Mouse (Mus musculus): ENCODE measurements around the gene Polr2e.

The Polr2e gene

DNA sequence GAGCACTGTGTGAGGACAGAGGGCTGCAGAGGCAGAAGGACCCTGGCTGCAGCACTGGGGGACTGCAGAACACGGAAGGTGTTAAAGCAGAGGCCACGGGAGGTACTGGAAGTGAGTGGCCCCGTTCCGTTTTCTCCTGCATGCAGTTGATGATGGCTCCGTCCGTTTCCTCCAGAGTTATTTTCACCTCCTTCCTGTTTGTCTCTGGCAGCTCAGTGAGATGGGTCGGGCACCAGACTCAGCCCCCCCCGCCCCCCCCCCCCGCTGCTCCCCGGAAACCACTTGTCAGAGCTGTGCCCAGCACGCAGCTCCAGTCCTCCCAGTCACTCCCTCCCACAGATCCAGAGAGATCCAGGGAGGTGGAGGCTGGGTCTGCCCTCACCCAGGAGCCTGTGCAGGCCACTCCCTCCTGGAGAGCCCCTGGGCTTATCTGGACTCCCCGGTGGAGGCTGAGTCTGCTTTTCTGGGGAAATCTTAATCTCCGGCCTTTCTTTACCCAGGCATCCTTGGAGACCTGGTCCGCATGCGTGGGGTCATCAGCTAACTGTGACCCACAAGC, 20.8 kb downstream of the Polr2e start:
- DNase-seq (ENCODE audit: extremely low read depth, low read depth, low spot score) = no peak

DNA sequence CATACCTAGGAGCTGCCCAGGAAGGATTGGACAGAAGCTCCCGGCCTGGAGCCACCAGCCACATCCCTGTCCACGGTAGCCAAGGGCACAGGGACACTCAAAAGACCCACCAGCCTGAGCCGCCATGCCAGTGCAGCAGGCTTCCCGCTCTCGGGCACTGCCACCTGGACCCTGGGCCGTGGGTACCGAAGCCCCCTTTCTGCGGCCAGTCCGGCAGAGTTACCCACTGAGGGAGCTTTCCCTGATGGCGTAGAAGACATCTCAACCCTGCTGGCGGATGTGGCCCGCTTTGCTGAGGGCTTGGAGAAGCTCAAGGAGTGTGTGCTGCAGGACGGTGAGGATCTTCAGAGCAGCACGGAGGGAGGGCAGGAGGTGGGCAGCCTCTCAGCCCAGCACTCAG, 21.8 kb downstream of the Polr2e start:
- DNase-seq (ENCODE audit: extremely low read depth, low read depth, low spot score) = no peak

DNA sequence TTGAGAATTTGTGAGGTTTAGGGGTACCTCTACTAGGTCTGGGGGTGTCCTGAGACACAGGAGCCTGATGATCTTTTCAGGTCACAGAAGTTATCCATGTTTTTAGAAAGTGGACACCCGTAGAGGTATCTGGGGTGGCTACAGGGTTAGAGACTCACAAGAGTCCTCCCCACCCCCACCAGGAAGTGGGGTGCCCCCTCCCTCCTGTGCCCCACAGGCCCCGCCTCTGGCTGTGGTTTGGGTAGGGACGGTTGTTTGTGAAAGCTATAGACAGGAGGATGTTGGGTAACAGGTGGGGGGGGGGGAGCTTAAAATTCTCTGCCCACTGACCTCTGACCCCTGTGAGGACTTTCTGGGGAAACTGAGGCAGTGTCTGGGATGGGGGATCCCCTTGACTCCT, 22.2 kb downstream of the Polr2e start:
- no peak for DNase-seq (ENCODE audit: extremely low read depth, low read depth, low spot score)

DNA sequence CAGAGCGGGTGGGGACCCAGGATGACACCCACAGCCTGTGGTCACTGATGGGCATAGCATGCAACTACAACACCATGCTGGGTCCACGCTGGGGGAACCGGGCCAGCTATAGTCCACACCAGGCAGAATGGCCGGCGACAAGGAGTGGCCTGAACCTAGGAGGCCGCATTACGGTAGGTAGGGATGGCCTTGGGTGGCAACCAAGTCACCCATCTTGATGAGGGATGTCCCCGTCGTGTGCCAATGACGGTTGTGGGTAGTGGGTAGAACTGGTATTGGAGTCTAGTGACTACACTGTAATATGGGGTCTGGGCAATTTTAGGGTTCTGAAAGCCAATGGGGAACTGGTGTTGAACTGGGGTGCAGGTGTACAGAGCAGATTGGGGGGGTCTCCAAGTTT, 22.7 kb downstream of the Polr2e start:
- no peak for DNase-seq (ENCODE audit: extremely low read depth, low read depth, low spot score)

DNA sequence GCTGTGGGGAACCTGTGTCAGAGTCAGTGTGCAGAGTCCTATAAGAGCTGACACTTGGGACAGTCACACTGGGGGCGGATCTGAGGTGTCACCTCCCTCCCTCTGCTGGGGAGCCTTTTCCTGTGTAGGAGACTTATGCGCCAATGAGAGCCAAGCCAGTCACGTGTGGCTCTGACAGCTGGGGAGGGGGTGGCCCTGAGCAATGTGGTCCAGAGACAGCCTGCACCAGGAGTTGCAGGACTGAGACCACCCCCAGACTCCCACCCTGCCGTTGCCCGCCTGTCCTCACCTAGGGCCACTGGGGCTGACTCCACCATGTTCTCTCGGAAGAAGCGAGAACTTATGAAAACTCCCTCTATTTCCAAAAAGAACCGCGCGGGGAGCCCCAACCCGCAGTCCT, 23.1 kb downstream of the Polr2e start, which contains the start of gene Arhgap45:
Arhgap45 (plus strand) TSS at position 143 of the 400 bp plus-strand sequence.
- DNase-seq (ENCODE audit: extremely low read depth, low read depth, low spot score) = no peak

DNA sequence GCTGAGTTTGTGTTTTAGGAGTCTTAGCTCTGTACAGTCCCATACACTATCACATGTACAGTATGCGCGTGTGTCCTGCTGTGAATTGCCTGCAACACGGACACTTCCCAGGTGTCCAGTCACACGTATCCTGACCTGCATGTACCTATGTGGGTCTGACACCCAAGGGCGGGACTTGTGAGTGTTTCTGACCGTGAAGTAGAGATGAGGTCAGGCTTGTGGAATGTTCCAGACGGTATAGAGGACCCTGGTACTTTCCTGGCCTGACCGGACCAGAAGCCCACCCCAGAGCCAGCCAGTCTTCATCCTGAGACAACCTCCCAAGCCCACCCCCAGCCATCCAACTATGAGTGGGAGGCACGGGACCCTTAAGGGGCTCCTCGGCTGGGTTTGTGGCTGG, 24.0 kb downstream of the Polr2e start:
- no peak for DNase-seq (ENCODE audit: extremely low read depth, low read depth, low spot score)

DNA sequence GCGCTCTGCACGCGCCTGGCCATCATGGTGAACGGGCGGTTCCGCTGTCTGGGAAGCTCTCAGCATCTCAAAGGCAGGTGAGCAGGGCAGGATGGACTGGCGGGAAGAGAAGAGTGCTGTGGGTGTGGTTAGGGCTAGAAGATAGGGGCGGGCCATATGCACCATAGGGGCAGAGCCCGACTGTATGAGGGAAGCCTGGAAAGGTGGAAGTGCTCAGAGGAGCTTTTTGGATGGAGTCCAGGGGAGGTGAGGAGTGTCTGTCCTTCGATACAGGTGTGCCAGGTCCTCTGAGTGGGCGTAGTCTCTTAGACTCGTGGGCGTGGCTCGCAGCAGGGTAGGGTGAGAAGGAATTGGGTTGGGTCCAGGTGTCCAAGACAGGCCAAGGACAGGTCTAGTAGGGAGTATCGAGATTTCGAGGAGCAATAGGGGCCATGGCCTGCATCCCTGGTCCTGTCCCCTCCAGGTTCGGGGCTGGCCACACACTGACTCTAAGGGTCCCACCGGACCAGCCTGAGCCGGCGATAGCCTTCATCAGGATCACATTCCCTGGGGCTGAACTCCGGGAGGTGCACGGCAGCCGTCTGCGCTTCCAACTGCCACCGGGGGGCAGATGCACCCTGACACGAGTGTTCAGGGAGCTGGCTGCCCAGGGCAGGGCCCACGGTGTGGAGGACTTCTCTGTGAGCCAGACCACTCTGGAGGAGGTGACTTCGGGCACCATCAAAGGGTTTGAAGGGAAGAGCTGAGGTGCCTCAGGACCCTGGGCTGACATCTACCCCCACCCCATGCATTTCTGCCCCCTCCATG, 24.9 kb downstream of the Polr2e start:
- DNase-seq (ENCODE audit: extremely low read depth, low read depth, low spot score) = no peak

DNA sequence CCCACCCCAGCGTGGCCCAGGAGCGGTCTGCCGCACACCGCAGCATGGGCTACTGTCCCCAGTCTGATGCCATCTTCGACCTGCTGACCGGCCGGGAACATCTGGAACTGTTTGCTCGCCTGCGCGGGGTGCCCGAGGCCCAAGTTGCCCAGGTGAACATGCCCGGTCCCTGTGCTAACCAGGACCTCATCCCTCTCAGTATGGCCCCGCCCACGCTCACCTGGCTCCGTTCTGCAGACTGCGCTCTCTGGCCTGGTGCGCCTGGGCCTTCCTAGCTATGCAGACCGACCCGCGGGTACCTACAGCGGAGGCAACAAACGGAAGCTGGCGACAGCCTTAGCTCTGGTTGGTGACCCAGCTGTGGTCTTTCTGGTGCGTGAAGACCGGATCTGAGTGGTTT, 26.0 kb downstream of the Polr2e start:
- DNase-seq (ENCODE audit: extremely low read depth, low read depth, low spot score) = no peak

DNA sequence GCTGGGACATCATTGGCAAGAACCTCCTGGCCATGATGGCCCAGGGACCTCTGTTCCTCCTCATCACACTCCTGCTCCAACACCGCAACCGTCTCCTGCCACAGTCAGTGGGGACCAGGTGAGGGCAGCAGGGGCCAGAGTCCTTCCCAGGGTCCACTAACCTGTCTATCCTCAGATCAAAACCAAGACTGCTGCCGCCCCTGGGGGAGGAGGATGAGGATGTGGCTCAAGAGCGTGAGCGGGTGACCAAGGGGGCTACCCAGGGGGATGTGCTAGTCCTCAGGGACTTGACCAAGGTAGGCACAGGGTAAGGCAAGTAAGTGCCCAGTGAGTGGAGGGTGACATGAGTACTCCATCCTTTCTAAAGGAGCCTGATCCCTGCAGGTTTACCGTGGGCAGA, 27.9 kb downstream of the Polr2e start:
- no peak for DNase-seq (ENCODE audit: extremely low read depth, low read depth, low spot score)

DNA sequence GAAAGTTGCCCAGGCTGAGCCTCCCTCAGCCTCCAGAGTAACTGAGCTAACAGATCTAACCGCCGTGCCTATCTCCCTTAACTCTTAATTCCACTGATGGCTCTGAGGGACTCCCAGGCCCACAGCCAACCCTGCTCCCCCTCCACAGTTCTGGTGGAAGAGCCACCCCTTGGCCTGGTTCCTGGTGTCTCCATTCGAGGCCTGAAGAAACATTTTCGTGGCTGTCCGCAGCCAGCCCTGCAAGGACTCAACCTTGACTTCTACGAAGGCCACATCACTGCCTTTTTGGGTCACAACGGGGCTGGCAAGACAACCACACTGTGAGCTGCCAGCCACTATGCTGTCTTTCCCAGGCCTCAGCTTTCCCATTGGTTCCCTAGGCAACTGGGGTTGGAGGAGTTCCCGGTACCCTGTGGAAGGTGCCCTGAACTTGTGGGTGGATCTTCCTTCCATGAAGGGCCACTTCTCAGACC, 35.3 kb downstream of the Polr2e start:
- DNase-seq (ENCODE audit: extremely low read depth, low read depth, low spot score) = no peak

DNA sequence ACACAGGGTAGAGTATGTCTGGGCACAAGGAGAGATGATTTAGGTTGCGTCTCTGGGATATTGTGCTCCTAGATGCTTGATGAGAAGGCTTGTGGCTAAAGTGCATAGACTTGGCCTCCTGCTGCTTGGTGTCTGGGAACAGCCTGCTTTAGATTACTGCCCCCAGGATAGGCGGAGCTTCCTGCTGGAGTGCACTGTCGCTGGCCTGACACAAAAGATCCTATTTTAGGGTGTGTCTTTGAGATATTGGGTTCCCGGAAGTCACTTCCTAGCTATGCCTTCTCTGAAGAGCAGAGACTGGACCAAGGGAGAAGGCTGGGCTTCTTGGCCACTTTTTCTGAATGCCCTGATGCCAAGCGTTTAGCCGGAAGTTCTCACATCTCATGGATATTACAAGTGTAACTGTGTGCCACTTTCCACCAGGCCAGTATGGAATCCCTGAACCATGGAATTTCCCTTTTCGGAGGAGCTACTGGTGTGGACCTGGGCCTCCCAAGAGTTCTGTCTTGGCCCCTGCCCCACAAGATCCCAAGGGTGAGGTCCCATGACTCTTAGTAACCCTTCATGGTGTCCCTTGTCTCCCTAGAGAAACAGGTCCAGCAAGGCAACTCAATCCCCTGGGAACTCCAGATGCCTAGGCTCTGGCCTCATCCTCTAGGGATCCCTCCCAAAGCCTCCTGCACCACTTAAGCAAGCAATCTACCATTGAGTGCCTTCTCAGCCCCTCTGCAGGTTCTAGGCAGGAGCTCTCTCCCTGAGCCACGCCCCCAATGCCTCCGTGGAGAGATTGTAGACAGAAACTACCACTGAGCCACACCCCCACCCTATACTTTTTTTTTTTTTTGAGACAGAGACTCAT, 36.0 kb downstream of the Polr2e start:
- DNase-seq (ENCODE audit: extremely low read depth, low read depth, low spot score) = no peak

DNA sequence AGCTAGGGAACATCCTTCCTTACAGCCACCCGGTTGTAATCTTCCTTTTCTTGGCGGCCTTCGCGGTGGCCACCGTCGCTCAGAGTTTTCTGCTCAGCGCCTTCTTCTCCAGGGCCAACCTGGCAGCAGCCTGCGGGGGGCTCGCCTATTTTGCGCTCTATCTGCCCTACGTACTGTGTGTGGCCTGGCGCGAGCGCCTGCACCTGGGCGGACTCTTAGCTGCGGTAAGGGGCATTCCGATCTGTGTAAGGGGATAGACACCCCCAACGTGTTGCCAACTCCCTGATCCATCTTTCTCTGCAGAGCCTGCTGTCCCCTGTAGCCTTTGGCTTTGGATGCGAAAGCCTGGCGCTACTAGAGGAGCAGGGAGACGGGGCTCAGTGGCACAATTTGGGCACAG, 36.8 kb downstream of the Polr2e start:
- DNase-seq (ENCODE audit: extremely low read depth, low read depth, low spot score) = no peak

DNA sequence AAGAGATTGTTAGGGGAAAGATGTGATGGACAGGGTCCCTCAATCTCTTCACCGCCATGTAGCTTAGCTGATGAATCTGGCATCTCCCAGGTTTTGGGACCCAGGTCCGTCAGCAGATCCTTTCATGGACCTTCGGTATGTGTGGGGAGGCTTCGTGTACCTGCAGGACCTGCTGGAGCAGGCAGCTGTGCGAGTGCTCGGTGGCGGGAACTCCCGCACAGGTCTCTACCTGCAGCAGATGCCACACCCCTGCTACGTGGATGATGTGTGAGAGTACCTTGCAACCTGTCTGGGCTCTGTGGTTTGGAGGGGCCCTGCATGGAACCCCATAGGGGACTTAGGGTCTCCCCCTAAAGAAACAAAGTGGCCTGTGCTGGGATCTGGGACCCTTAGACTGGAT, 37.6 kb downstream of the Polr2e start:
- DNase-seq (ENCODE audit: extremely low read depth, low read depth, low spot score) = no peak

DNA sequence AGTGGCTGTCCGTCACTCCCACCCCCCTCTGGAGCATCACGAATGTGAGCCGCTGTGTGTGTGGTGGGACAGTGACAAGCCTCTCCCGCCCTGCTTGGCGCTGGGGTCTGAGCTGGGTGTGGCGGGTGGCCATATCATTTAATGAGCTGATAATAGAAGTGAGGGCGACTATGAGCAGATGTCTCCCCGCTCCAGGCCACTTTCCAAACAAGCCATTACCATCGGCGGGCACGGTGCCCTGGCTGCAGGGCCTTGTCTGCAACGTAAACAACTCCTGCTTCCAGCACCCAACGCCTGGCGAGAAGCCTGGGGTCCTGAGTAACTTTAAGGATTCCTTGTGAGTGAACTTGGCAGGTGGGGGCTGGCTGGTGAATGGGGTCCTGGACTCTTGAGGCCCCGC, 41.8 kb downstream of the Polr2e start:
- DNase-seq (ENCODE audit: extremely low read depth, low read depth, low spot score) = no peak

DNA sequence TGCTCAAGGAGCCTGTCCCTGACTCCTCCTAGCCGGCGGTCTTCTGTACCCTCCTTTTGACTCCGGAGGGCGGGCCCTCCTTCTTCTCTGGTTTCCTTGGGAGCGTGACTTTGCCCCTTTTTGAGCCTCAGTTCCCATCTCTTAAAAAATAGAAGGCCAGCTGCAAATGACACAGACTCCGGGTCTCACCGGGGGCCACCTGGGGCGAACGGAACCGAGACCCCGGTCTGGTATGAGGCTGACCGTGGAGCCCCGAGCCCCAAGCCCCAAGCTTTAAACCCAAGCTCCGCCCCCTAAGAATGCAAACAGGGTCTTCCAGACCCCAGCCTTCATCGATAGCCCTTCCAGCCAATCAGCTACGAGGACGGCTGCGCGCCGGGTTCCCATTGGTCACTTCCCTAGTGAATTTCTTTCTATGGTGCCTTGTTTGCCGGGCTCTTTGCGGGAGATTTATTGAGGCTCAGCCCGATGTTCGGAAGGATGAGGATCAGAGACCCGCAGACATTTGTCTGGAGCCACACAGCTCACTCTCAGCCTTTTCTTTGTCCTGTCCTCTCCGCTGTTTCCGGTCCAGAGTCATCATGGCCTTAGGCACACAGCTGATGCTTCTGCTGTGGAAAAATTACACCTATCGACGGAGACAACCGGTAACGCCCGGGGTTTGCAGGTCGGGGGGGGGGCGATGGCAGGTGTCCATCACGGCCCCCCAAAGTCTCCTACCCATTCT, 42.4 kb downstream of the Polr2e start:
- no peak for DNase-seq (ENCODE audit: extremely low read depth, low read depth, low spot score)

DNA sequence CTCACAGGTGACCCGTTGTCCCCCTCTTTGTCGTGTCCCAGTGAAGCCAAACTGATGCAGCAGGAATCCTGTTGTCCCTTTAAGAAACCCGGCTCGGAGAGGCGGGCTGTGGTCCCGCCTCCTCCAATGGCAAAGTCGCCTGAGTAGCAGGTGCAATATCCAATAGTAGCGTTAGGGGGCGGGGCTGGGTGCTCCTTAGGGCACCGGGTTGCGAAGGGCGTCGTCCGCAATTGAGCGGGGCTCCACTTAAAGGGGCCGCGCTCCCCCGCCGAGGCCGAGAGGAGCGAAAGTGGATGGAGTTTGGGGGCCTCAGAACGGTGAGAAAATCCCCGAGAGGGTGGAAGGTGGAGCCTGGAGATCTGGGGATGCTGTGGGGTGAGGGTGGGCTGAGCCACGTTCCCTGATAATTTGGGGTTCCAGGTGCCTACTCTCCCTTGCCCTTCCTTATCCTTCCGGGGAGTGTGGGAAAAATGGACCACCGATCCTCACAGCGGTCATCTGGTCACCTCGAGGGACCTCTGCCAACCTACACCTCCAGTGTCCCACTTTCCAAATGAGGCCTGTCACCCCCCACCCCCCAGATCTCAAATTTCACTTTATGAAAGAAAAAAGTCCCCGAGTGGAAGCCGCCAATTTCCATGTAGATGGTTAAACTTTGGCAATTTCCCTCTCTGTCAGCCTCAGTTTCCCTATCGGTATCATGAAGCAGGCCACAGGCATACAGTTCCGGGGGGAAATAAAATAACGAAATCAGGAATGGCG, 43.1 kb downstream of the Polr2e start, which contains the start of gene Abca7:
Abca7 (plus strand) TSS at position 223 of the 762 bp plus-strand sequence.
- DNase-seq (ENCODE audit: extremely low read depth, low read depth, low spot score) = no peak

DNA sequence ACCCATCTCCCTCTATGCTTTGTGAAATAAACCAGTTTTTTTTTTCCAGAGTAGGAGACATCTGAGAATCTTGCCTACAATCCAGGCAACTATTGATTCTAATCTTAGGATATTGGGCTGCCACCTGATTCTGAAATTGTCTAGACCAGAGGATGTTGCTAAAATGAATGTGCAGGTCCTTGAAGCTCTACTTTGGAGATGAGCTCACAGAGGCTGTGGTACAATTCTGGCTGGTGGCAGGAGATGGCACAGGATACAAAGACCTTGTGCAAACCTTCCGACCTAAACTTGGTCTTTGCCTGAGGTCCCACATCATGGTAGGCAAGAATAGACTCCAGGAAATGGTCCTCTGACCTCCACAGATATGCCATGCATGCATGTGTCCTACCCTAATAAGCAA, 44.0 kb downstream of the Polr2e start:
- no peak for DNase-seq (ENCODE audit: extremely low read depth, low read depth, low spot score)

DNA sequence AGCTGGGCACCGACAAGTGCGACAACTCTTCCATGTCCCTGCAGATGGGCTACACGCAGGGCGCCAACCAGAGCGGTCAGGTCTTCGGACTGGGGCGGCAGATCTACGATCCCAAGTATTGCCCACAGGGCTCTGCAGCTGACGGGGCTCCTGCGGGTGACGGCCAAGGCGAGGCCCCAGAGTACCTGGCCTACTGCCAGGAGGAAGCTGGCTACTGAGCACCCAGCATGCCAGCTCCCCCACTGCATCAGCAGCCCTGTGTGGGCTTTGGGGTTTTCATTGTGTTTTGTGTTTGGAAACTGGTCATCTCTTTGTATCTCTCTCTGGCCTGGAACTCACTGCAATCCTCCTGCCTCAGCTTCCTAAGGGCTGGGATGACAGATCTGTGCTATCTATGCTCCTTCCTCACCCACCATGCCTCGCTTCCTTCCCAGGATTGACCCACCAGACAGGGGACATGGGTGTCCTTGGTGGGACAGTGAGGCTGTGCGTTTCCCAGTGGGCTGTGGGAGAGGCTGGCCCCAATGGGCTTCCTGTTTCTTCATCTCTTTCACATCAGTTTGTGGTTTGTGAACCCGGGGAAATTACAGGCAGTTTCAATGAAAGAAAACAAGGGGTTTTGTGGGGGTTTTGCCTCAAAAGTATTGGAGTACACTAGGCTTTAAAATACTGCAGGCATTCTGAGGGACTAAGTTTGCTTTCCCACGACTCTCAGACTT, 45.0 kb downstream of the Polr2e start:
- DNase-seq (ENCODE audit: extremely low read depth, low read depth, low spot score) = no peak

DNA sequence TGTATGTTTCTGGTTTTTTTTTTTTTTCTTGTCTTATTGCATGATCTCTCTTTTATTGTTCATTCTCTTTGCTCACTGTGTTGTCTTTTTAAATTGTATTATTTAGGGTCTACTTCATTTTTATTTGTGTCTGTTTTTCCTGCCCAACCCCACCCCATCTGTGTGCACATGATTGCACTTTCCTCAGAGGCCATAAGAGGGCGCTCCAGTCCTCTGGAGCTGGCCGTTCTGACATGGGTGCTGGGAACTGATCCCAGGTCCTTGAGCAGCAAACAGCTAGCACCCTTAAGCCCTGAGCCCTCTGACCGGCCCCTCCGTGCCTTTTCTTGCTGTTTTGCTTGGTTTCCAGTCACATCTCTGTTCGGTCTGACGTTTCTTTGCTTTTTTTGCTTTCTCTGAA, 48.0 kb downstream of the Polr2e start:
- DNase-seq (ENCODE audit: extremely low read depth, low read depth, low spot score) = no peak

DNA sequence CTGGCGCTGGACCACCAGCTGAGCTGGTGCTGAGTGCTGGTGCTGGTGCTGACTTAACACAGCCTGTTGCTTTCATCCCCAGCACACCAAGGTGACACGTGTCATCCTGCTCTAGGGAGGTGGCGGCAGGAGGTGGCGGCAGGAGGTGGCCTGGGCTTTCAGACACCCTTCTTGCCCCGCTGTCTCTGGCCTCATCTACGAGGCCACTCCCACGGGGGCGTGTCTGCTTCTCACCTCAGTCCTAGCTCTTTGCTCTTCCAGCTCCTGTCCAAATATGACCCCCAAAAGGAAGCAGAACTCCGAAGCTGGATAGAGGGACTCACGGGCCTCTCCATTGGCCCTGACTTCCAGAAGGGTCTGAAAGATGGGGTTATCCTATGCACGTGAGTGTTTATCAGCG, 48.5 kb downstream of the Polr2e start:
- DNase-seq (ENCODE audit: extremely low read depth, low read depth, low spot score) = no peak
